Mouse (Mus musculus) frontal cortex, adult 2 months (tissue): ENCODE data around the gene Pcyt1a. TPM values are rescaled to one million over a fixed set of nuclear protein-coding genes. Genes with fewer than 3 reads are reported as not detected.
"Not testable (repeated sequence)": the region's sequence is repeated elsewhere in the genome, so short reads cannot be mapped to it uniquely, and the experiment has no call there.

Source experiments
- DNase-seq, 2 experiments: peaks; one replicate each; pipeline ENCODE4 v3.0.0; 2022; ENCODE audit warnings: low spot score in 1 of 2; ENCODE audit errors: extremely low spot score in 1 of 2
- polyA plus RNA-seq: library from polyadenylated mRNA; depleted of rRNA; stranded (reverse); fragments of >200 nt; gene quantifications from 2 replicates; pipeline ENCODE4 v1.2.3, GENCODE M21; 2012

Gene Pcyt1a
- polyA plus RNA-seq, 1 experiment, result 24.5 TPM

DNA sequence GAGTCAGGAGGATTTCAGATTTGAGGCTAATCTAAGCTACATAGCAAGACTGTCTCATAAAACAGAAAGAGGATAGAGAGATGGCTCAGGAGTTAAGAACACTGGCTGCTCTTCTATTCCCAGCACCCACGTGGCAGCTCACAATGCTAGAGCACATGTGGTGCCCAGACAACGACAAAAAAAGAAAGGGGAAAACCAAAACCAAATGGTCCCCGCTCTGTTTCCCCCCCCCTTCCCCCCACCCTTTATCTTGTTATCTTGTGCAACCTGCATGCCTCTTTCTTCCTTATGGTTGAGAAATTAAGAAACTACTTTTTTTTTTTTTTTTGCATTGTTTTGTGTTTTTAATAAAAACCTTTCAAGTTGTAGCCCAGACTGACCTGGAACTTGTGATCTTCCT is 37.8 kb downstream of the Pcyt1a start:
- no peak for DNase-seq

- DNase-seq, result no peak
These were observed 38.8 kb downstream of the Pcyt1a start for GRCm38 (mm10) chr16:32469404-32470105.

DNA sequence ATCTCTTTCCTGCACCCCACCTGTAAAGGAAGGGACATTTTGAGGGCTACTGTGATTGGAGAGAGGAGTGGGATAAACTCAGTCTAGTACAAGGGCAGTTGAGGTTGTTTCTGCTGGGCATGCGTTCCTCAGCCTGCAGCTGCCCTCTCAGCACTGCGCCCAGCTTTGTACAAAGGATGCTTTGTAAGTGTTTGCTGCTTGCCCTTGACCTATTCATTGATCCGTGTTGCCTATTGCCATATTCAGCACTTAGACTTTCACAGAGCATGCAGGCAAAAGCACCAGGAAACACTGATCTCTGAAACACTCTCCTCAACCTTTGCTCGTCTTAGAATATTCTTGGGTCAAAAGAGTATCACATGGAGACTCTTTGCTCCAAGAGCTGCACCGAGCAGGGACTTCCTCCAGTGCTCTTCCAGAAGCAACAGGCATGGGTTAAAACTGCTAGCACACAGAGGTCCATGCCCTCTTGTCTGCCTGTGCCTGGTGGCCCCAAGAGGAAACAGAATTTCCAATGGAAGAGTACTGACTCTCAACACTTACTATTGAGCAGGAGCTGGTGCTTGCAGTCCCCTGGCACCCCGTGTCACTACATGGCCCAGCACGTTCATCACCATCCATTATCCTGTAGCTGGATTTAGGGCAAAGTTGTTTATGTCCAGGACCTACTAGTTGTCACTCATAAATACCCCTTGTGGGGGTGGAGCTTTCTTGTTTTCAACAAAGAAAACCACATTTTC is 41.7 kb downstream of the Pcyt1a start:
- no peak for DNase-seq

GRCm38 (mm10) chr16:32477315-32477714 is 46.6 kb downstream of the Pcyt1a start:
- DNase-seq, result no peak

DNA sequence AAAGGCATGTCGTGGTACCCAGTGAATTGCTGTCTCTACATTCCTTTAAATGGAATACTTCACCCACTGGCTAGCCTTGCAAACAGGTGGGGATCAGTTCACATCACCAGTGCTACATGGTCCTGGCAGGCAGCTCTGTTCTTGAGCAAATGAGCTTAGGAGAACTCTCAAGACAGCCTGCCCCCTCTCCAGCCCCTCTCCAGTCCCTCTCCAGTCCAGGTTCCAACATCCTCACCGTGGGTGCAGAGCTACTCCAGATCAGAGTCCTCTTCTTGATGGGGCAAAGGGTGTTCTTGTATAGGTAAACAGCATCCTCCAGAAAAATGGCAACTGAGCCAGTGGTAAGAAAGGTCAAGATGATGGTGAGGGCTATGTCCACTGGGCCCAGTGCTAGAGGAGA is 48.7 kb downstream of the Pcyt1a start:
- no peak for DNase-seq

GRCm38 (mm10) chr16:32484431-32484871 is 53.7 kb downstream of the Pcyt1a start:
- no peak for DNase-seq

- DNase-seq, result no peak
These were observed 54.5 kb downstream of the Pcyt1a start for GRCm38 (mm10) chr16:32485209-32485608.

DNA sequence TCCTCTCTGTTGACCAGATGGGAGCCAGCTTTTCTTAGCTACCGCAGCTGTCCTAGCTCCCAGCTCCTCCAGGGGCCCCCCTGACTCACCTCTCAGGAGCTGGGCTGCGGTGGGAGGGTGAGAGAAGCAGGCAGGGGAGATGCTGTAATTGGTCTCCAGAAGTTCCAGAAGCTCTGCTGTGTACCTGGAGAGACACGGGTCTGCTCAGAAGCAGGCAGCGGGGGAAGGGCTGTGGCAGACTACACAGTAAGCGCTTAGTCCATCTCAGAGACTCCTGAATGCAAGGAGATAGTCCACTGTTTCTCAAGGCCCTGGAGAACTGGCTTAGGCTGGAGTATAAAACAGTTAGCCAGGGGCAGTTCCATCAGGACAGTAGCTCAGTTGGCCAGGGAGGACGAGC is 55.3 kb downstream of the Pcyt1a start:
- no peak for DNase-seq

DNA sequence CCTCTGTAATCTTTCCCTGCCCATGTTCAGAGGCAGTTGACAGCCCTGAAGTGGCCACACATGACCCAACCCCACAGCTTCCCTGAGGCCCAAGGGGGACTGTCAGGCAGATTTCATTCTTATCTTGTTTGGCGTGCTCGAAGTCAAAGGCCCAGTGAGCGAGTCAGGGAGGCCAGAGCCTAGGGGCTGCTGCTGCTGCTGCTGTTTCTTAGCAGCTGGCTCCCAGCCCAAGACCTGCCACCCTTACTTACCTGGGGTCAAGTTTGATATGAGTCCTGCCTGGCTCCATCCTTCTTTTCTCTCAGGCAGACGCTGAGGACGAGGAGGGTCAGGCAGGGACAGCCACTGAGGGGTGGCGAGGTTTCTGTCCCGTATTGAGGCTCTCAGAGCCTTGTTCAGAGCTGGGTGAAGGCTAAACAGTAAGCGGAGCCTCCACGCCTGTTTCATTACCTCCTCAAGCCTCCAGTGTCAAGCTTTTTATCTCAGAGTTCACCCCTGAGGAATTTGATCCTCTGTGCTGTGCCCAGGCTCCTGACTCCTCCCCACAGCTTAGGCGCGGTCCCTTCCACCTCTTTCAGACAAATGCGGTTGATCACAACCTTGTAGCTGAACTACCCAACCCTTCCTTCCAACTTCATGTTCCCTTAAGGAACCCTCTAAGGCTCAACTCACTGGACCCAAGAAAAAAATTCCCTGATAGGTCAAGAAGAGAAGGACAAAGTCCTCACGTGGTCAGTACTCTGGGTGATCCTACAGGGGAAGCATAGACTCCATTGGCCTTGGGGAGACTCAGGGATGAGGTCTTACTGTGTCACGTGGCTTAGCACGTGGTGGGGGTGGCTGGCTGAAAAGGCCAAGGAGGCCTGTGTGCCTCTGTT is 56.8 kb downstream of the Pcyt1a start, which contains the start of gene Slc51a:
TSS of gene Slc51a (minus strand) at position 646 of the 878 bp plus-strand sequence.
- no peak for DNase-seq

DNA sequence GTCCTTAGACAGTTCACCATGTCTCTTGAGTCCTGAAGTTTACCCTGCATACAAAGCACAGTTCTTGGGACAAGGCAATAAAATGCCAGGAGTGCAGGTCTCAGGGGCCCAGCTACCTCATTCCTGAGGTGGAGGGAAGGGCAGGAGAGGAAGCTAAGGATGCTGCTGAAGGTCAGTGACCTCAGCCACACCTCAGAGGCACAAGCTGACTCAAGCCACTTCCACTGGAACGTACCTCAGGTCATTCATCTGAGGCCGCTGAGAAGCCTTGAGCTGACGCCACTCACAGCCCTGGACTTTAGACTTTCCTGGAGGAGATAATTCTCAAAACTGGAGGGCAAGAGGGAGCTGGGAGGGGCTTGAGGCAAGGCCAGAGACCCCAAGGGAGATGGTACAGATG is 58.2 kb downstream of the Pcyt1a start:
- DNase-seq, result no peak

DNA sequence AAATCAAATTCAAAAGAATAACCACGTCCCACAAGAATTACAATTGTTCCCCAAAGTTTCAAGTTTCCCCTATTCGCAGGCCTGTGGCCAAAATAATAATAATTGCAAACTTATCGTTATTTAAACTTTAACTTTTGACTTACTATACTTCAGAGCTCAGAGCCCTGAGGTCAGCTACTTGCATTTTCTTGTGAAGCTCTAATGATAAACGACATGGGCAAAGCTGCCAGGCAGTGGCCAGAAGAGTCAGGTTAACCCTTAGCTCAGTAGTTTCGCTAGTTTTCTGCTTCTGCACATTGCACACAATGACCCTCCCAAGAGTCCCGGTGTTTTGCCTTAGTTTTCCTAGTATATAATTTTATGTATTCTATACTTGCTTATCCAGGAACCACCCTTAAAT is 63.6 kb downstream of the Pcyt1a start:
- not testable (repeated sequence) for DNase-seq

- no peak for DNase-seq
These were observed 65.2 kb downstream of the Pcyt1a start, which contains the start of gene Zdhhc19 for GRCm38 (mm10) chr16:32495965-32496364. Zdhhc19 (plus strand) TSS chr16:32496265.

DNA sequence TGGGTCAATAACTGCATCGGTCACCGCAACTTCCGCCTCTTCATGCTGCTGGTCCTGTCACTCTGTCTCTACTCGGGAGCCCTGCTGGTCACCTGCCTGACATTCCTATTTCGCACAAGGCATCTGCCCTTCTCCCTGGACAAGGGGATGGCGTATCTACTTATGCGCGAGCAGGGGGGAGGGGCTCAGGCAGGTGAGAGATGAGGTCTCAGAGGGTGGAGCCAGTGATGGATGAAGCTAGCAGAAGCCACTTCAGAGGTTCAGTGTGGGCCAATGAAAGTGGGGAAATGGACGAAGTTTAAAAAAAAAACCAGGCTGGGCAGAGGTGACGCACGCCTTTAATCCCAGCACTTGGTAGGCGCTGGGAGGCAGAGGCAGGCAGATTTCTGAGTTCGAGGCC is 68.3 kb downstream of the Pcyt1a start:
- no peak for DNase-seq

- DNase-seq, result peak; percentile 44 to 93
These were observed 68.8 kb downstream of the Pcyt1a start for GRCm38 (mm10) chr16:32499430-32500037.

DNA sequence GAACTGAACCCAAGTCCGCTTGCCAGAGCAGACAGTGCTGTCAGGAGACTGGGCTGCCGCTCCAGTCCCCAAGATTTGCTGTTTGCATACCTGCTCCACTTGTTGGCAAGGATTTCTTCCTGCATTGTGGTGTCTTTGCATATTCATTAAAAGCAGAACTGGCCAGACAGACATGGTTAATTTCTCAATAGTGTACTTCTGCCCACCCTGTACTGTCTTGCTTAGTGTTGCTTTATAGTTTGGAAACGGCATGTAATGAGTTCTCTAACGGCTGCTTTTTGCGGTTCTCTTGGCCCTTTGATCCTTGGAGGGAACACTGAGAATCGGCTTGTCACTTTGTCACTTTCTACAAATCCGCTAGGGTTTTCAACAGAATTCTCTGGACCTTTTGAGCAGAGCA is 70.7 kb downstream of the Pcyt1a start:
- DNase-seq, result no peak

- no peak for DNase-seq
These were observed 72.1 kb downstream of the Pcyt1a start for GRCm38 (mm10) chr16:32502621-32503335.

- DNase-seq, result no peak
These were observed 72.9 kb downstream of the Pcyt1a start for GRCm38 (mm10) chr16:32503633-32504032.

DNA sequence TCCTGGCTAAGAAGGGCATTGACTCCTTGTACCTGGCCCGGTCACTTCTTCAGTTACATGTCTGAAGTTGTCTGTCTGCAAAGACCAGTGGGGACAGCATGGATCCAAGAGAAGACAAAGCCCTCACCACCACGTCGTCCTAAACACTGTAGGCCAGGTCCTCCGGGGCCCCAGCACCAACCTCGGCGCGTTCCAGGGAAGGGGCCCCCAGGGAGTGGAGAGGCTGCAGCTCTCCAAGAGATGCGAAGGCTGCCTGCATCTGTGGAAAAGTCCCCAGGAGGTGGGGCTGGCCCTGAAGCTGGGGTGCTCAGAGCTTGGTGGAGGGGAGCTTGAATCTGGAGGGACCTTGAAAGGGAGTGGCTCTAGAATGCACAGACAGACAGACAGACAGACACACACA is 75.6 kb downstream of the Pcyt1a start:
- no peak for DNase-seq

GRCm38 (mm10) chr16:32506868-32507267 is 76.1 kb downstream of the Pcyt1a start:
- no peak for DNase-seq

DNA sequence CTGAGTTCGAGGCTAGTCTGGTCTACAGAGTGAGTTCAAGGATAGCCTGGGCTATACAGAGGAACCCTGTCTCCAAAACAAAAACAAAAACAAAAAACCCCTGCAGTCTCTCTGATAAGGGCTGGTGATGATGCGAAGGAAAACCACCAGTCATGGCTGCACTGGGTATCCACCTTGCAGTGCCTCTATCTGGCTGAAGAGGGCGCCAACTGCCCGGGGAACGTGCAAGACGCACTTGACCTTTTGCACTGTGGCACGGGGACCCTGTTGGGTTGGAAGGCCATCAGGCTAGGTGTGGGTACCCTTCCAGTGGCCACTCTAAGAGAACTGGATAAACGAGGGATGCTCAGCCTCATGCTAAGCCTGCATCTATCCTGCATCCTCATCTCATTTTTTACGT is 76.7 kb downstream of the Pcyt1a start:
- DNase-seq, result peak in 1 of 2 experiments; percentile 85
